Mouse (Mus musculus): ENCODE data around the gene Fhit.

- TF ChIP-seq POLR2A (IDR thresholded peaks at IDR 0.05; ENCODE audit: borderline replicate concordance, control insufficient read depth, low read depth, low read length) (no peak), CTCF (IDR thresholded peaks at IDR 0.05; ENCODE audit: control insufficient read depth, insufficient read depth, low read length) (no peak)
Measured at GRCm38 (mm10) chr14:10548632-10549031, 613.2 kb downstream of the Fhit start.

All from bone marrow, adult 2 months (tissue).